Mouse (Mus musculus) liver, postnatal 0 days (tissue): ENCODE measurements at regions not wholly inside any gene's neighbourhood (a gene's known extent, or its start where the extent isn't known, plus 50 kb on each side); places are given as distances from the start of the nearest gene placed in this dataset.

Experiments
- CTCF ChIP-seq: sonication (generic); IDR thresholded peaks from 2 replicates; pipeline ENCODE4 v1.5.1; 2016; ENCODE audit warnings: antibody characterized with exemption, low read depth
- EP300 ChIP-seq: IDR thresholded peaks from 2 replicates; pipeline ENCODE4 v1.6.1; 2016; ENCODE audit warnings: antibody characterized with exemption, low read depth, mild to moderate bottlenecking

- TF ChIP-seq CTCF (no peak), EP300 (no peak)
Measured at GRCm38 (mm10) chr5:132759751-132760150, 216.6 kb upstream of the Auts2 start.
